In genomic region chr1:87326742-87327163, GRCm38 (mm10) we compare ENCODE assay signal across 8 mouse cellular contexts. TPM values are rescaled to one million over a fixed set of nuclear protein-coding genes. Genes with fewer than 3 reads are reported as not detected.
DNase-seq lines count a peak whose midpoint lies in the region; ATAC-seq and TF ChIP-seq lines count a peak whose summit lies in the region.

Gigyf2 (plus strand) TSS chr1:87326998.

- peak within 1 kb of the TSS; percentile 96 for H3K9ac ChIP-seq in forebrain, embryonic 12.5 days
- H3K9ac ChIP-seq in heart, postnatal 0 days (replicated peaks; ENCODE audit: low read depth, low read length), result peak within 1 kb of the TSS; percentile 98
- H3K9ac ChIP-seq in liver, embryonic 16.5 days (ENCODE audit: low read depth, low read length), result peak within 1 kb of the TSS; percentile 95
- peak within 1 kb of the TSS; percentile 99 for H3K9ac ChIP-seq in neural tube, embryonic 13.5 days

- WGBS in forebrain, embryonic 12.5 days, result 1% methylated on average over 26 of the region's 36 CpGs
- under 1% methylated on average over 25 of the region's 36 CpGs for WGBS in heart, postnatal 0 days
- 0% methylated on average over 30 of the region's 36 CpGs for WGBS in liver, embryonic 16.5 days (ENCODE audit: insufficient replicate concordance)
- 1% methylated on average over 23 of the region's 36 CpGs for WGBS in neural tube, embryonic 13.5 days

- TF ChIP-seq EP300 in heart, postnatal 0 days (IDR thresholded peaks at IDR 0.05; ENCODE audit: low read depth), result no peak

- peak within 1 kb of the TSS; percentile 95 for H3K27ac ChIP-seq in forebrain, embryonic 12.5 days
- H3K27ac ChIP-seq in heart, postnatal 0 days (ENCODE audit: low read depth), result peak within 1 kb of the TSS; percentile 93
- peak within 1 kb of the TSS; percentile 82 for H3K27ac ChIP-seq in liver, embryonic 16.5 days (ENCODE audit: low read length)
- peak within 1 kb of the TSS; percentile 96 for H3K27ac ChIP-seq in neural tube, embryonic 13.5 days (replicated peaks)
- peak within 1 kb of the TSS; percentile 73 for H3K27ac ChIP-seq in testis, adult 2 months (ENCODE audit: control insufficient read depth, insufficient read depth, low read depth, low read length)

- DNase-seq in c-Kit-positive CD71-positive TER-119-positive erythroid progenitor cells, embryonic 14.5 days (ENCODE audit: low spot score), result peak; percentile 94
- DNase-seq in heart, postnatal 0 days (ENCODE audit: low spot score), result peak; percentile 98
- peak; percentile 98 to 99 for DNase-seq in kidney, postnatal 4 days

- H3K4me2 ChIP-seq in forebrain, embryonic 12.5 days, result peak within 1 kb of the TSS; percentile 81
- peak within 1 kb of the TSS; percentile 81 for H3K4me2 ChIP-seq in heart, postnatal 0 days (ENCODE audit: low read depth, low read length)
- H3K4me2 ChIP-seq in liver, embryonic 16.5 days (ENCODE audit: low read depth, low read length), result peak within 1 kb of the TSS; percentile 67
- H3K4me2 ChIP-seq in neural tube, embryonic 13.5 days, result peak within 1 kb of the TSS; percentile 73

- H3K4me3 ChIP-seq in E14TG2a.4 (replicated peaks; ENCODE audit: low read length), result peak within 1 kb of the TSS; percentile 99
- peak within 1 kb of the TSS; percentile 98 for H3K4me3 ChIP-seq in forebrain, embryonic 12.5 days (replicated peaks)
- H3K4me3 ChIP-seq in heart, postnatal 0 days (ENCODE audit: low read depth, low read length), result peak within 1 kb of the TSS; percentile 94
- peak within 1 kb of the TSS; percentile 88 for H3K4me3 ChIP-seq in liver, embryonic 16.5 days (ENCODE audit: low read depth, low read length)
- H3K4me3 ChIP-seq in neural tube, embryonic 13.5 days, result peak within 1 kb of the TSS; percentile 95
- peak within 1 kb of the TSS; percentile 89 for H3K4me3 ChIP-seq in testis, adult 2 months (ENCODE audit: control insufficient read depth, low read depth, low read length)

- peaks cover 47% of the 10 kb centered on the region for H3K4me1 ChIP-seq in E14TG2a.4 (replicated peaks; ENCODE audit: low read depth, low read length)
- peaks cover 15% of the 10 kb centered on the region for H3K4me1 ChIP-seq in forebrain, embryonic 12.5 days
- peaks cover 7% of the 10 kb centered on the region for H3K4me1 ChIP-seq in heart, postnatal 0 days (ENCODE audit: control insufficient read depth, insufficient read depth)
- peaks cover 11% of the 10 kb centered on the region for H3K4me1 ChIP-seq in liver, embryonic 16.5 days (ENCODE audit: control insufficient read depth, low read depth, low read length)
- peaks cover 22% of the 10 kb centered on the region for H3K4me1 ChIP-seq in neural tube, embryonic 13.5 days (replicated peaks)
- no peaks in the 10 kb centered on the region for H3K4me1 ChIP-seq in testis, adult 2 months (ENCODE audit: control insufficient read depth, insufficient read depth, low read length)

- peaks cover 13% of the 10 kb centered on the region for H3K36me3 ChIP-seq in E14TG2a.4 (ENCODE audit: insufficient read depth, low read length)
- peaks cover 4% of the 10 kb centered on the region; the same call in 1 of the 2 replicates for H3K36me3 ChIP-seq in forebrain, embryonic 12.5 days (replicated peaks)
- H3K36me3 ChIP-seq in heart, postnatal 0 days (replicated peaks; ENCODE audit: control insufficient read depth, insufficient read depth, low read length), result no peaks in the 10 kb centered on the region
- no peaks in the 10 kb centered on the region for H3K36me3 ChIP-seq in liver, embryonic 16.5 days (ENCODE audit: control insufficient read depth, insufficient read depth)
- H3K36me3 ChIP-seq in neural tube, embryonic 13.5 days, result no peaks in the 10 kb centered on the region
- no peaks in the 10 kb centered on the region for H3K36me3 ChIP-seq in testis, adult 2 months (ENCODE audit: control insufficient read depth, insufficient read depth, low read length)

- peak; percentile 98 for ATAC-seq in forebrain, embryonic 12.5 days (ENCODE audit: low FRiP score)
- ATAC-seq in heart, postnatal 0 days (ENCODE audit: insufficient read depth, low read depth), result peak; percentile 99
- ATAC-seq in liver, embryonic 16.5 days (ENCODE audit: low read depth), result peak; percentile 98
- ATAC-seq in neural tube, embryonic 13.5 days (ENCODE audit: low read depth), result peak; percentile 98

- no peaks in the 10 kb centered on the region for H3K27me3 ChIP-seq in E14TG2a.4 (ENCODE audit: insufficient read depth, low read length)
- H3K27me3 ChIP-seq in forebrain, embryonic 12.5 days, result peaks cover 11% of the 10 kb centered on the region
- no peaks in the 10 kb centered on the region for H3K27me3 ChIP-seq in heart, postnatal 0 days (ENCODE audit: control insufficient read depth, insufficient read depth, low read length)
- no peaks in the 10 kb centered on the region for H3K27me3 ChIP-seq in liver, embryonic 16.5 days (ENCODE audit: control insufficient read depth, insufficient read depth, low read depth, low read length)
- H3K27me3 ChIP-seq in neural tube, embryonic 13.5 days, result no peaks in the 10 kb centered on the region
- H3K27me3 ChIP-seq in testis, adult 2 months (ENCODE audit: control insufficient read depth, insufficient read depth, low read length), result no peaks in the 10 kb centered on the region

- no peak for TF ChIP-seq CTCF in E14TG2a.4 (conservative IDR thresholded peaks at IDR 0.05; ENCODE audit: low read length)
- no peak for TF ChIP-seq CTCF in heart, postnatal 0 days (IDR thresholded peaks at IDR 0.05; ENCODE audit: low read depth)
- TF ChIP-seq CTCF in testis, adult 2 months (IDR thresholded peaks at IDR 0.05; ENCODE audit: control insufficient read depth, insufficient read depth, insufficient replicate concordance, low read depth, low read length), result no peak

- TF ChIP-seq POLR2A in testis, adult 2 months (IDR thresholded peaks at IDR 0.05; ENCODE audit: control insufficient read depth, low read depth, low read length), result peak; percentile 87

- no peaks in the 10 kb centered on the region for H3K9me3 ChIP-seq in E14TG2a.4 (ENCODE audit: low read length)
- peaks cover 1% of the 10 kb centered on the region; the same call in 1 of the 2 replicates for H3K9me3 ChIP-seq in forebrain, embryonic 12.5 days
- H3K9me3 ChIP-seq in heart, postnatal 0 days (replicated peaks; ENCODE audit: control insufficient read depth, low read length), result no peaks in the 10 kb centered on the region
- H3K9me3 ChIP-seq in liver, embryonic 16.5 days (replicated peaks; ENCODE audit: control insufficient read depth, low read length), result no peaks in the 10 kb centered on the region
- peaks cover 4% of the 10 kb centered on the region for H3K9me3 ChIP-seq in neural tube, embryonic 13.5 days

RNA-seq across cellular contexts. Expression of gene Gigyf2, which starts in this region (rescaled TPM):
- polyA plus RNA-seq in forebrain, embryonic 12.5 days (2016; fragmentation: Nextera tagmentation; extraction: Ambion mirVana), result 59.2 and 61.8 TPM in 2 replicates
- total RNA-seq in heart, postnatal 0 days (2014; rRNA removed; ENCODE audit: low replicate concordance), result 18.7 and 29.8 TPM in 2 replicates
- 19.9 and 22.6 TPM in 2 replicates for polyA plus RNA-seq in heart, postnatal 0 days (2015; fragmentation: Nextera tagmentation; extraction: Ambion mirVana)
- polyA plus RNA-seq in liver, embryonic 16.5 days (2015; fragmentation: Nextera tagmentation; extraction: Ambion mirVana), result 17.3 and 17.9 TPM in 2 replicates
- 69.4 and 73.3 TPM in 2 replicates for polyA plus RNA-seq in neural tube, embryonic 13.5 days (2015; fragmentation: Nextera tagmentation; extraction: Ambion mirVana)
- 63.6 and 74.0 TPM in 2 replicates for polyA plus RNA-seq in testis, adult 2 months (2012; rRNA removed)

Comparison
In these comparisons a context has a peak if more than half of its experiments do, and no peak if none do; other contexts are left out.
1. Peak in every context shown above with its lines: DNase-seq, ATAC-seq, H3K4me3 ChIP-seq and H3K27ac ChIP-seq.